Mouse (Mus musculus): ENCODE measurements at regions not wholly inside any gene's neighbourhood (a gene's known extent, or its start where the extent isn't known, plus 50 kb on each side); places are given as distances from the start of the nearest gene placed in this dataset.

GRCm38 (mm10) chr10:111080322-111080721, 70.4 kb upstream of the Zdhhc17 start:
- intact Hi-C loops (cut with DNase I), result no loop called here
- DNase-seq (ENCODE audit: low spot score in 2 of 2), result no peak

DNA sequence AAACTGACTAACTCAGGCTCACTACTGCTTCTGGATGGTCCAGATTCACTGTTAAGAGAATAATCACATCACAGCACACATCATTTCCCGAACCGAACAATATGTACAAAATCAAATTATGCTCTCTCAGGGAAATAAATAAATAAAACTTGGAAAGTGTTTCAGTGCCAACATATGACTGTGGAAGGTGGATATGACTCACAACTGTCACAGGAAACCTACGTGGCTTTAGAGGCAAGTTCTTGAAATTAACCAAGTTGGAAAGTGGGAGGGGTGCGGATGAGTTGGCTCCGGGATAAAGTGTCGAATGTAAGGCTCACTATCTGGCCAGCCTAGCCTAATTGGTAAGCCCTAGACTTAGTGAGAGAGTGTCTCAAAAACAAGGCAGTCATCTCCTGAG, 69.1 kb upstream of the Zdhhc17 start:
- intact Hi-C loops (cut with DNase I), result no loop called here
- no peak for DNase-seq (ENCODE audit: low spot score in 2 of 2)

DNA sequence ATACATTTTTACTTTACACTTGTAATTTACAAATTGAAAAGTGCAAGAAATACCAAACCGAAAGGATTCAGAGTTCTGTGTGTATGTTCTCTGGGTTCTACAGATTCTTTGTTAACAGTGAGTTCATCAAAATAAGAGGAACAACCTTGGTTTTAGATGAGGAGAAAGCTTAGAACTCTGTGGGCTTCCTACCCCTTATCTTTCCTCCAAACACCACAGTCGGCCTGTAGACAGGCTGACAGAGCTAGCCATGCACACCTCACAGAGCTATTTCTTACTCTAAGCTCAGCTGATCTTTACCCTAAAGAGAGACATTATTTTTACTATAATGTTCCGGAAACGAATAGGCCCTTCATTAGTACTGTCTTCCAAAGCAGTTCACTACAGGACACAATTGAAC, 67.7 kb upstream of the Zdhhc17 start:
- intact Hi-C loops (cut with DNase I), result no loop called here
- DNase-seq (ENCODE audit: low spot score in 2 of 2), result no peak

GRCm38 (mm10) chr10:111073851-111074430, 64.0 kb upstream of the Zdhhc17 start:
- intact Hi-C loops (cut with DNase I), result no loop called here
- no peak for DNase-seq (ENCODE audit: low spot score in 2 of 2)

DNA sequence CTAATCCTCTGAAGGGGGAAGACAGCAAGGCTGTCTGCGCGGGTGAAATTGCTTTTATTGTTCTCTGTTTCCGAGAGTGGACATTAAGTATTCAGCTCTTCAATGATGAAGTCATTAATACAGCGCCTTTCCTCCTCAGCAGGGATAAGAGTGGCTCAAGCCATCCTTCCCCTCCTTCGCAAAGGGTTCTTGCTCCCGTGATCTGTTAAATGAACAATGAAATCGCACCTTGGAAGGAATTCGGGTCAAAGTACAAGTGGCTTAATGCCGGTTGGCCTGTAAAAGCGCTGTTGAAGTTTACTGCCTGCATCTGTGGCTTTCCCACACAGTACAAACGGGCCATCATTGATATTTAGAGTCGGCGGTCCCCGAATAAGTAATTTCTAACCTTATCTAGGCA, 63.3 kb upstream of the Zdhhc17 start:
- intact Hi-C loops (cut with DNase I), result no loop called here
- DNase-seq (ENCODE audit: low spot score in 2 of 2), result no peak

DNA sequence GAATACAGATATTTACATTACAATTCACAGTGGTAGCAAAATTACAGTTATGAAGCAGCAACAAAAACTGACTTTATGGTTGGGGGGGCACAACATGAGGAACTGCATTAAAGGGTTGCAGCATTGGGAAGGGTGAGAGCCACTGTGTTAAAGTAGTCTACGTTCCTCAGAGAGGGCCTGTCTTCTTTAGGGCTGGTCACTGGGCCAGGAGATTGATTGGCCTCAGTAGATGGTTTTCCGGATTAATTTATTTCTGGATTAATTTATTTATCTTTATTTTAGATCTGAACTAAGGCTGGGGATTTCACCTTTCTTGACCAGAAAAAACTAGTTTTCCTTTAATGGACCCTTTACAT, 62.6 kb upstream of the Zdhhc17 start:
- intact Hi-C loops (cut with DNase I), result no loop called here
- no peak for DNase-seq (ENCODE audit: low spot score in 2 of 2)

GRCm38 (mm10) chr10:111071805-111072553, 62.0 kb upstream of the Zdhhc17 start:
- intact Hi-C loops (cut with DNase I), result no loop called here
- DNase-seq (ENCODE audit: low spot score in 2 of 2), result no peak

DNA sequence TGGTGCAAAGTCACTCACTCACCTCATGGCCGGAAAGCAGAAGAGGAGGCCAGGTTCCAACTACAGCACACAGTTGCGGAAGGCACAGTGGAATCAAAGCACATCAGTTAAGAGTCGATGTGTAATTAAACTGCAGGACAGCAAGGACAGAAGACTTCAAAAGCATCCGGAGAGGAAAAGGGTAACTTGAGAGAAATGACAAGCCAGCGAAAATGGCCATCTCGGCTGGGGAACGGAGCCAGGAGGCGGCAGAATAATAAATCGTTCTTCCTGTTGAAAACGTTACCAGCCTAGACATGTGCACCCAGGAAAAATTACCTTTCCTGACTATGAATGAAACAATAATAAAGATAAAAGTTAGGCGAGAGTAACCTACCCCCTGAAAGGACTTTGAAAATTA, 56.2 kb upstream of the Zdhhc17 start:
- intact Hi-C loops (cut with DNase I), result no loop called here
- no peak for DNase-seq (ENCODE audit: low spot score in 2 of 2)

- no peak for DNase-seq (ENCODE audit: low spot score in 2 of 2)
- intact Hi-C loops (cut with DNase I), result no loop called here
These were observed 50.7 kb upstream of the Zdhhc17 start for GRCm38 (mm10) chr10:111060626-111061025.
